Mouse (Mus musculus) kidney, postnatal 0 days (tissue): ENCODE data around the gene Rfx8. TPM values are rescaled to one million over a fixed set of nuclear protein-coding genes. Genes with fewer than 3 reads are reported as not detected.

Experiments
- ATAC-seq: fragments of 200-750 bp; cut with Nextera tagmentation; replicated peaks from 2 replicates; pipeline ENCODE4 v1.8.0; 2017; ENCODE audit warnings: low read depth, moderate number of reproducible peaks, moderate TSS enrichment, moderate library complexity; ENCODE audit not compliant: low FRiP score
- DNase-seq: peaks from one replicate; pipeline ENCODE4 v3.0.0-alpha.2; 2016; ENCODE audit warnings: low spot score
- H3K27ac ChIP-seq: fragments of 300-500 bp; sonication (generic); 2 replicates; pipeline ENCODE4 v1.5.1; 2014; ENCODE audit warnings: mild to moderate bottlenecking
- H3K27me3 ChIP-seq: fragments of 300-500 bp; sonication (generic); 2 replicates; pipeline ENCODE4 v1.6.1; 2014; ENCODE audit warnings: low read length, mixed read lengths; ENCODE audit not compliant: insufficient read depth
- H3K36me3 ChIP-seq: fragments of 300-500 bp; sonication (generic); 2 replicates; pipeline ENCODE4 v1.6.1; 2014; ENCODE audit warnings: low read length, mixed read lengths; ENCODE audit not compliant: insufficient read depth
- H3K4me1 ChIP-seq: fragments of 300-500 bp; sonication (generic); replicated peaks from 2 replicates; pipeline ENCODE4 v1.6.1; 2014; ENCODE audit warnings: antibody characterized with exemption, low read length, mixed read lengths; ENCODE audit not compliant: insufficient read depth
- H3K4me2 ChIP-seq: fragments of 300-500 bp; sonication (generic); 2 replicates; pipeline ENCODE4 v1.6.1; 2014; ENCODE audit warnings: mild to moderate bottlenecking, low read length, moderate library complexity, mixed read lengths
- H3K4me3 ChIP-seq: fragments of 300-500 bp; sonication (generic); replicated peaks from 2 replicates; pipeline ENCODE4 v1.5.1; 2014; ENCODE audit warnings: low read depth, low read length
- H3K9ac ChIP-seq: fragments of 300-500 bp; sonication (generic); 2 replicates; pipeline ENCODE4 v1.6.1; 2014; ENCODE audit warnings: low read depth, low read length
- H3K9me3 ChIP-seq: fragments of 300-500 bp; sonication (generic); replicated peaks from 2 replicates; pipeline ENCODE4 v1.6.1; 2016; ENCODE audit warnings: low read length, inconsistent platforms, mixed read lengths
- CTCF ChIP-seq: IDR thresholded peaks from 2 replicates; pipeline ENCODE4 v1.5.1; 2016; ENCODE audit warnings: antibody characterized with exemption, low read depth, mild to moderate bottlenecking, moderate library complexity
- WGBS: fragments of 180-500 bp; shearing (Covaris S2); extraction: QIAGEN DNeasy Blood & Tissue Kit; methylation state at CpG from one replicate; pipeline ENCODE4 v1.1.7; 2014; 5-methylcytosine and 5-hydroxymethylcytosine counted together
- polyA plus RNA-seq: library from polyadenylated mRNA; unstranded; fragments of >200 nt; fragmentation: Nextera tagmentation; extraction: Ambion mirVana; gene quantifications from 2 replicates; pipeline ENCODE4 v1.2.1, GENCODE M21; 2015

The Rfx8 gene
- polyA plus RNA-seq: 0.22 and 0.29 TPM in 2 replicates

- Histone ChIP-seq H3K4me1 (peaks cover 16% of the 10 kb centered on the region), H3K9ac (peak within 1 kb of the TSS; percentile 50), H3K4me3 (peak within 1 kb of the TSS; percentile 40), H3K9me3 (no peaks in the 10 kb centered on the region), H3K36me3 (no peaks in the 10 kb centered on the region), H3K27ac (peak within 1 kb of the TSS; percentile 20; the same call in 1 of the 2 replicates), H3K4me2 (peak within 1 kb of the TSS; percentile 65), H3K27me3 (no peaks in the 10 kb centered on the region)
- DNase-seq: no peak
- TF ChIP-seq CTCF: peak; percentile 20
- 4% methylated on average over 42 of the region's 42 CpGs for WGBS
- ATAC-seq: peak; percentile 72
Measured at GRCm38 (mm10) chr1:39720632-39721350, at the start of gene Rfx8. Rfx8 (minus strand) TSS chr1:39720997.

- H3K27ac ChIP-seq: no peak overlapping the region
Measured at GRCm38 (mm10) chr1:39770436-39770835, 49.6 kb upstream of the Rfx8 start.

DNA sequence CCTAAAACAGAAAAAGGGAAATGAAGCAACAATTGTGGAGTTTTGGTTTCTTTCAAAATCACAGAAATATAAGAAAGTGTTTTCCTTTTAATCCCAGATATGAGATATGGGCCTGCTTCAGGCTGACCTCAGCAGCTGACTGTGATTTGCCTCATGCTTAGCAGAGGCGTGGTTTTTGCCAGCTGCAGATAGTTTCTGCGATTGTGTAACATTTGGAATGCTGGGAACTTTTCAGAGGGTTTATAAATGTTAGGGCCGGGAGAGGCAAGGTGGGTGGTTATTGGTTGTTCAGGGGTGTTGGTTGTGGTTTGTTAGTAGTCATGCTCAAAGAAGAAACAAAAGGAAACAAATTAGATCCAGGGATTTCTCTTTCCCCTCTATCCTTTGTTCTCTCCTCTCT lies 47.2 kb upstream of the Rfx8 start:
- ATAC-seq (no peak), DNase-seq (no peak)
- TF ChIP-seq CTCF: no peak
- no peak overlapping the region for H3K4me3 ChIP-seq
- H3K27ac ChIP-seq: no peak overlapping the region
- H3K36me3 ChIP-seq: no peaks in the 10 kb centered on the region
- H3K4me2 ChIP-seq: no peak overlapping the region
- no peaks in the 10 kb centered on the region for H3K9me3 ChIP-seq
- H3K4me1 ChIP-seq: no peaks in the 10 kb centered on the region
- no peak overlapping the region for H3K9ac ChIP-seq
- H3K27me3 ChIP-seq: no peaks in the 10 kb centered on the region
- 87% methylated on average over 3 of the region's 3 CpGs for WGBS

More at GRCm38 (mm10) chr1:39770436-39770835, 49.6 kb upstream of the Rfx8 start:
- Histone ChIP-seq H3K27me3 (no peaks in the 10 kb centered on the region), H3K4me2 (no peak overlapping the region), H3K9ac (no peak overlapping the region), H3K36me3 (no peaks in the 10 kb centered on the region), H3K4me1 (no peaks in the 10 kb centered on the region), H3K9me3 (no peaks in the 10 kb centered on the region), H3K4me3 (no peak overlapping the region)
- TF ChIP-seq CTCF: no peak
- 68% methylated on average over 5 of the region's 5 CpGs for WGBS
- no peak for DNase-seq
- ATAC-seq: no peak

DNA sequence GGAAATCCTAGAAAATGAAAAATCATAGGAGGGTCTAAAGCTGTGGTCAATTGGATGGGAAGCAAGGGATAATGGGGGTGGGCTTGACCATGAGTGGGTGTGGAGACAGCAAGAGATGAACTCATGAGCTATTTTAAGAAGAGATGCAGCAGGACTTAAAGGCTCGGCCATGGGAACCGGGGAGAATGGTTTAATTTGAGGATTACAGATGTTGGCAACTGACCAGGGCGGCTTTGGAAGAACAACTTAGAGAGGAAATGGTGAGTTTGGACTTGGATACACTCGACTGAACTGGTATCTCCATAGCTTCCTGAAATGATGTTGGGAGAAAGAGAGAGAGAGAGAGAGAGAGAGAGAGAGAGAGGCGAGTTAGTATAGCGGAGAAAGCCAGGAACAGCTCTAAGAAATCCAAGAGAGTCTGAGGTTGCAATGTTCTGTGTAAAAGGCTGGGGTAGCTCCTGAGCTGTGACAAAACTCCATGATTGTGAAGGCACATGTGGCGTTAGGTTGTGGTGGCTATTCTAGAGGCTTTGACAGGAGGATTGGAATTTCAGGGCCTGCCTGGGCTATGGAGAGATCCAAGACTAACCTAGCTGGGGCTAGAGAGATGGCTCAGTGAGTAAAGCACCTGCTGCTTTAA lies 45.2 kb upstream of the Rfx8 start:
- Histone ChIP-seq H3K9me3 (no peaks in the 10 kb centered on the region), H3K27me3 (no peaks in the 10 kb centered on the region), H3K9ac (no peak overlapping the region), H3K4me3 (no peak overlapping the region), H3K27ac (no peak overlapping the region), H3K4me1 (peaks cover 14% of the 10 kb centered on the region), H3K36me3 (no peaks in the 10 kb centered on the region), H3K4me2 (no peak overlapping the region)
- ATAC-seq: no peak
- no peak; the same call in 1 of the 2 replicates for TF ChIP-seq CTCF
- no peak for DNase-seq
- 72% methylated on average over 7 of the region's 7 CpGs for WGBS

GRCm38 (mm10) chr1:39762025-39762370 lies 41.2 kb upstream of the Rfx8 start:
- Histone ChIP-seq H3K9me3 (no peaks in the 10 kb centered on the region), H3K4me2 (peak overlapping the region; percentile 58), H3K4me3 (0 out of 2 replicates have a peak overlapping the region, but pooled peaks have one; percentile 5), H3K4me1 (peaks cover 19% of the 10 kb centered on the region), H3K27me3 (no peaks in the 10 kb centered on the region), H3K27ac (peak overlapping the region; percentile 90), H3K9ac (0 out of 2 replicates have a peak overlapping the region, but pooled peaks have one; percentile 5), H3K36me3 (no peaks in the 10 kb centered on the region)
- DNase-seq: peak; percentile 99
- ATAC-seq: peak; percentile 74; the same call in 1 of the 2 replicates
- 2% methylated on average over 10 of the region's 10 CpGs for WGBS
- TF ChIP-seq CTCF: peak; percentile 33; the same call in 1 of the 2 replicates

GRCm38 (mm10) chr1:39761211-39762024 lies 40.6 kb upstream of the Rfx8 start:
- TF ChIP-seq CTCF: peak; percentile 72
- H3K27me3 ChIP-seq: no peaks in the 10 kb centered on the region
- peak overlapping the region; percentile 90 for H3K27ac ChIP-seq
- H3K4me2 ChIP-seq: peak overlapping the region; percentile 58
- no peaks in the 10 kb centered on the region for H3K36me3 ChIP-seq
- WGBS: 1% methylated on average over 22 of the region's 22 CpGs
- no peaks in the 10 kb centered on the region for H3K9me3 ChIP-seq
- 0 out of 2 replicates have a peak overlapping the region, but pooled peaks have one; percentile 4 for H3K4me3 ChIP-seq
- peak; percentile 90 for DNase-seq
- peaks cover 19% of the 10 kb centered on the region for H3K4me1 ChIP-seq
- peak; percentile 64 for ATAC-seq
- peak overlapping the region; percentile 5; the same call in 1 of the 2 replicates for H3K9ac ChIP-seq
